Mouse (Mus musculus) intestine, postnatal 0 days (tissue): ENCODE results near the gene Rpn1. TPM values are rescaled to one million over a fixed set of nuclear protein-coding genes. Genes with fewer than 3 reads are reported as not detected.
A peak's percentile ranks its signal among the peaks of the same experiment; 100 is the strongest.

Source experiments
- ATAC-seq: fragments of 200-750 bp; cut with Nextera tagmentation; 2 replicates; pipeline ENCODE4 v1.8.0; 2017; ENCODE audit warnings: mild to moderate bottlenecking, moderate TSS enrichment, moderate library complexity
- H3K27ac ChIP-seq: fragments of 300-500 bp; sonication (generic); 2 replicates; pipeline ENCODE4 v1.5.1; 2014; ENCODE audit warnings: mild to moderate bottlenecking, low read depth, low read length, moderate library complexity
- H3K27me3 ChIP-seq: fragments of 300-500 bp; sonication (generic); replicated peaks from 2 replicates; pipeline ENCODE4 v1.6.1; 2014; ENCODE audit warnings: low read length, mixed read lengths; ENCODE audit not compliant: control insufficient read depth, insufficient read depth
- H3K36me3 ChIP-seq: fragments of 300-500 bp; sonication (generic); 2 replicates; pipeline ENCODE4 v1.6.1; 2014; ENCODE audit warnings: mild to moderate bottlenecking, moderate library complexity; ENCODE audit not compliant: control insufficient read depth, insufficient read depth
- H3K4me1 ChIP-seq: fragments of 300-500 bp; sonication (generic); replicated peaks from 2 replicates; pipeline ENCODE4 v1.6.1; 2014; ENCODE audit warnings: antibody characterized with exemption, low read length, mixed read lengths; ENCODE audit not compliant: control insufficient read depth, insufficient read depth
- H3K4me2 ChIP-seq: fragments of 300-500 bp; sonication (generic); replicated peaks from 2 replicates; pipeline ENCODE4 v1.6.1; 2014; ENCODE audit warnings: low read depth, mild to moderate bottlenecking, moderate library complexity
- H3K4me3 ChIP-seq: fragments of 300-500 bp; sonication (generic); 2 replicates; pipeline ENCODE4 v1.5.1; 2014; ENCODE audit warnings: low read depth, low read length
- H3K9ac ChIP-seq: fragments of 300-500 bp; sonication (generic); 2 replicates; pipeline ENCODE4 v1.6.1; 2014; ENCODE audit warnings: mild to moderate bottlenecking, low read depth, low read length
- H3K9me3 ChIP-seq: fragments of 300-500 bp; sonication (generic); 2 replicates; pipeline ENCODE4 v1.6.1; 2016; ENCODE audit warnings: mixed run types; ENCODE audit not compliant: control insufficient read depth
- CTCF ChIP-seq: sonication (generic); IDR thresholded peaks from 2 replicates; pipeline ENCODE4 v1.5.1; 2016; ENCODE audit warnings: low read depth, mild to moderate bottlenecking, control low read depth, antibody characterized with exemption, moderate library complexity
- WGBS: fragments of 180-500 bp; shearing (Covaris S2); extraction: QIAGEN DNeasy Blood & Tissue Kit; methylation state at CpG from one replicate; pipeline ENCODE4 v1.1.7; 2014; 5-methylcytosine and 5-hydroxymethylcytosine counted together
- polyA plus RNA-seq: library from polyadenylated mRNA; unstranded; fragments of >200 nt; fragmentation: Nextera tagmentation; extraction: Ambion mirVana; gene quantifications from 2 replicates; pipeline ENCODE4 v1.2.1, GENCODE M21; 2015

Rpn1 gene
- polyA plus RNA-seq, 1 experiment from 2014 or later = 184 TPM

- Histone ChIP-seq H3K27ac (peak overlapping the region; percentile 54), H3K36me3 (no peaks in the 10 kb centered on the region), H3K9ac (no peak overlapping the region), H3K9me3 (no peaks in the 10 kb centered on the region), H3K27me3 (no peaks in the 10 kb centered on the region), H3K4me1 (peaks cover 6% of the 10 kb centered on the region; the same call in 1 of the 2 replicates), H3K4me3 (no peak overlapping the region), H3K4me2 (no peak overlapping the region)
- WGBS = 33% methylated on average over 9 of the region's 9 CpGs
- TF ChIP-seq CTCF = no peak
- ATAC-seq = no peak
These were observed 30.0 kb upstream of the Rpn1 start for GRCm38 (mm10) chr6:88054081-88054835.

GRCm38 (mm10) chr6:88055663-88056062, 28.6 kb upstream of the Rpn1 start:
- no peak for ATAC-seq
- no peak overlapping the region for H3K9ac ChIP-seq
- 54% methylated on average over 5 of the region's 5 CpGs for WGBS
- H3K4me3 ChIP-seq = no peak overlapping the region
- no peak overlapping the region for H3K4me2 ChIP-seq
- H3K9me3 ChIP-seq = no peaks in the 10 kb centered on the region
- H3K4me1 ChIP-seq = peaks cover 6% of the 10 kb centered on the region; the same call in 1 of the 2 replicates
- no peaks in the 10 kb centered on the region for H3K27me3 ChIP-seq
- no peak overlapping the region for H3K27ac ChIP-seq
- TF ChIP-seq CTCF = no peak
- H3K36me3 ChIP-seq = no peaks in the 10 kb centered on the region

- Histone ChIP-seq H3K9ac (no peak overlapping the region), H3K27me3 (no peaks in the 10 kb centered on the region), H3K4me1 (peaks cover 6% of the 10 kb centered on the region; the same call in 1 of the 2 replicates), H3K4me2 (no peak overlapping the region), H3K36me3 (no peaks in the 10 kb centered on the region), H3K27ac (no peak overlapping the region), H3K9me3 (no peaks in the 10 kb centered on the region), H3K4me3 (no peak overlapping the region)
- ATAC-seq = no peak
- TF ChIP-seq CTCF = no peak
- 85% methylated on average over 5 of the region's 5 CpGs for WGBS
These were observed 27.4 kb upstream of the Rpn1 start for GRCm38 (mm10) chr6:88056866-88057265.

GRCm38 (mm10) chr6:88059903-88060302, 24.4 kb upstream of the Rpn1 start:
- no peaks in the 10 kb centered on the region for H3K9me3 ChIP-seq
- no peaks in the 10 kb centered on the region for H3K27me3 ChIP-seq
- no peak overlapping the region for H3K4me3 ChIP-seq
- H3K4me2 ChIP-seq = no peak overlapping the region
- no peak overlapping the region for H3K27ac ChIP-seq
- no peak for TF ChIP-seq CTCF
- no peaks in the 10 kb centered on the region; the same call in 1 of the 2 replicates for H3K4me1 ChIP-seq
- no peak overlapping the region for H3K9ac ChIP-seq
- ATAC-seq = no peak
- 88% methylated on average over 5 of the region's 5 CpGs for WGBS
- no peaks in the 10 kb centered on the region for H3K36me3 ChIP-seq

- ATAC-seq = no peak
- no peaks in the 10 kb centered on the region for H3K27me3 ChIP-seq
- no peak for TF ChIP-seq CTCF
- no peaks in the 10 kb centered on the region; the same call in 1 of the 2 replicates for H3K4me1 ChIP-seq
- WGBS = 81% methylated on average over 4 of the region's 4 CpGs
- H3K9me3 ChIP-seq = no peaks in the 10 kb centered on the region
- H3K4me3 ChIP-seq = no peak overlapping the region
- no peak overlapping the region for H3K9ac ChIP-seq
- no peaks in the 10 kb centered on the region for H3K36me3 ChIP-seq
- H3K27ac ChIP-seq = no peak overlapping the region
- no peak overlapping the region for H3K4me2 ChIP-seq
These were observed 23.7 kb upstream of the Rpn1 start for GRCm38 (mm10) chr6:88060602-88061001.

- no peaks in the 10 kb centered on the region; the same call in 1 of the 2 replicates for H3K4me1 ChIP-seq
- H3K27me3 ChIP-seq = no peaks in the 10 kb centered on the region
- H3K4me2 ChIP-seq = no peak overlapping the region
- H3K9me3 ChIP-seq = no peaks in the 10 kb centered on the region
- peak; percentile 19; the same call in 1 of the 2 replicates for TF ChIP-seq CTCF
- no peak overlapping the region for H3K27ac ChIP-seq
- H3K36me3 ChIP-seq = no peaks in the 10 kb centered on the region
- 86% methylated on average over 4 of the region's 4 CpGs for whole genome bisulfite sequencing
- ATAC-seq = no peak
- no peak overlapping the region for H3K9ac ChIP-seq
- no peak overlapping the region for H3K4me3 ChIP-seq
These were observed 22.9 kb upstream of the Rpn1 start for GRCm38 (mm10) chr6:88061406-88061805.
